Mouse (Mus musculus) right cerebral cortex, postnatal 25 days (tissue): ENCODE data around the gene Sfswap.
"Not testable (repeated sequence)": the region's sequence is repeated elsewhere in the genome, so short reads cannot be mapped to it uniquely, and the experiment has no call there.

Experiments used
- DNase-seq: peaks from one replicate; pipeline ENCODE4 v3.0.0; 2022

The Sfswap gene

DNA sequence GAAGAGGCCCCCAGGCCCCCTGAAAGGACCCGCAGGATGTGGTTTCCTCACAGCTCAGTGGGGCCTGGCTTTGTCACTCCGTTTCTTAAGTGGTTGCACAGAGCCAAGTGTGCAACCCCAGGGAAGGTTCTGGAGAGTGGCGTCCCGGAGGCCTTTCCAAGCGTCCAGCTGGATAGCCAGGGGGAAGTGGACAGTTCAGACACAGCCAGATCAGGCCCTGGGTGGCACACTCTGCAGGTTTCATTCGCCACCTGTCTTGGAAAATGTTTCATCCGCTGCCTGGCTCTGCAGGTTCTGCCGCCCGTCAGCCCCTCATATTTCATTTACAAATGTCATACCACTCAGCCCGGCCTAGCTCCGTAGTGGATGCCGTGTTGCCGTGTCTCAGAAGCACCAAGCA, 85.5 kb downstream of the Sfswap start:
- no peak for DNase-seq

DNA sequence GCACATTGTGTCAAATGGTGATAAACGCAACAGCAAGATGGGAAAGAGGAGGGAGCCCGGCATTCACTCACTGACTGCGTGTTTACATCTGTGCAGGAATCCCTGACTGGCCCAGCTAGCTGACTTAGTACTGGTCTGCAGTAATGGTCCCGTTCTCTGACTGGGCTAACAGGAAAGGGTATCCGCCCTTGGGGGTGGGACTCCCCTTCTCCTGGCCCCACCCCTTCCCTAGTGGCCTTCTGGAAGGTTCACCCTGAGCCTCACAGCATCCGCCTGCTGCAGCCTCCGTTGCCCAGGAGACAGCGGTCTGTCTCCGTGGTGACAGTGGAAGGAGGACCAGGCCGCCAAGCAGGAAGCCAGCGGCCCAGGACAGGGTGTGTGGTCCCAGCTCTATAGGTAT, 89.9 kb downstream of the Sfswap start:
- DNase-seq, result peak; percentile 40

- peak; percentile 81 for DNase-seq
These were observed 93.4 kb downstream of the Sfswap start for GRCm38 (mm10) chr5:129594116-129595114.

DNA sequence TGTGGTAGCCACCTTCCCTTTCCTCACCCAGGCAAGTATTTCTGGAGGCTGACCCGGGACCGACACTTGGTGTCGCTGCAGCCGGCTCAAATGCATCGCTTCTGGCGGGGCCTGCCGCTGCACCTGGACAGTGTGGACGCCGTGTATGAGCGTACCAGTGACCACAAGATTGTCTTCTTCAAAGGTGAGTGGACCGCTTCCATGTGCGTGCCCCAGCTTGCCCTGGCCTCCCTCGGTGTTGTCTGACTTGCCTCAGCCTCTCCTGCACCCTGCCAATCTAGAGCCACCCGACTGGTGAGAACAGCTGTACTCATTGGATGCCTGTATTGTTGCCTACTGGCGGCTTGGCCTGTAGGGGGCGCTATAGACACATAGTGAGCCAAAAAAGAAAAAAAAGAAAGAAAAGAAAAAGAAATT, 101.1 kb downstream of the Sfswap start:
- DNase-seq, result no peak

DNA sequence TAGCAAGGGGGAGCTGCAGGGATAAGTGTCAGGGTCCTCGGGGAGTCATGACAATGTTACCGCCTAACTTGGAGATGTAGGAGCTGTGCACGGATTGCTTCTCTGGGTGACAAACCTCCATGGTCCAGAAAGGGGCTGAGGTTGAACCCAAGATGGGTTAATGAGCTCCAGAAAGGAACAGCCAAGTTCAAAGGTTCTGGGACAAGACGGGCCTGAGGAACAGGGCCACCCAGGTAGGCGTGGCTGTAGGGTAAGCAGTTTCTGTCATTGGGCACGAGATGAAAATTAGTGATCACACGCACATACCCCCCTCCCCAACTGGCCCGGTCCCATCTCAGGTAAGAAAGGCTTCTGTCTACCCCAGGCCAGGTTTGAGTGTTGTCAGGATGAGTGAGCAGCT, 106.5 kb downstream of the Sfswap start:
- DNase-seq, result no peak

DNA sequence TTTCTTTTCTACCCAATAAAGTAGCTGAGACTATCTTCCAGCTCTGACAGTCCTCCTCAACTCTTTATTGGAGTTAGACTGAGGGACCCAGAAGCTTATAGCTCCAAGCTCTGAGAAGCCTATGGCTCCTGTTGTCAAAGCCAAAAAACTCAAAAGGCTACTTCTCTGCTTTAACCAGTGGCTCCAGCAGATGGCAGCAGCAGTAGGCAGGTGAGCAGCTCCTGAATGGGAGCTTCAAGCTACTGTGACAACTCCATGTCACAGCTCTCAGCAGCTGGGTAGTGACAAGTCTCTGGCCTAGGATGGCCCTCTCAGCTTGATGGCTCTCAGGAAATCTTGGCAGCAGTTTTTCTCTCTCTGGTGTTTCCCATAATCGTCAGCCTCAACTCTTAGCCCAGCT, 110.0 kb downstream of the Sfswap start:
- peak; percentile 78 for DNase-seq

DNA sequence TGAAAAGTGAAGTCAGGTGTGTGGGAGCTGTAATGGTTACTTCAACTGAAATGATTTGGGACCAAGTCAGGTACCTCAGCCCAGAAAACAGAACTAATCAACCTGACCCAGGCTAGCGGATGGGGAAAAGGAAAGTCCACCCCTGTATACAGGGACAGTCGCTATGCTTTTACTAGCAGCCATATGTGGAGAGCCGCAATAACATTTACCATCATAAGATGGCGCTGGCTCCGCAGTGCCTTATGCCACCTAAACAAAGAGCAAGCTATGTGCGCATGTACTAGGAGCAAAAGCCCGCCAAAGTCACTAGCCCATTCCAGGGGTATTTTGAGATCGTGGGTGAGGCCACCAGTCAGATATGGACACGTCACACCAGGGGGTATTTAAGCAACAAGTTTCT, 119.6 kb downstream of the Sfswap start:
- not testable (repeated sequence) for DNase-seq
